Mouse (Mus musculus): ENCODE data around the gene Cyp2c55. TPM values are rescaled to one million over a fixed set of nuclear protein-coding genes. Genes with fewer than 3 reads are reported as not detected.

The Cyp2c55 gene
- polyA plus RNA-seq, 1 experiment from 2014 or later, result not detected

Small RNA genes within 50 kb of the gene (microRNA-seq; reads per million reads assigned to microRNA genes)
- gene Gm23800, result not detected

Other genes starting within 250 kb of the Cyp2c55 start
- 10.0 and 11.1 TPM in 2 replicates for gene Noc3l, start 187.8 kb upstream of the Cyp2c55 start, polyA plus RNA-seq (2016; fragmentation: Nextera tagmentation; extraction: Ambion mirVana)
- gene Tbc1d12, start 170.4 kb upstream of the Cyp2c55 start, polyA plus RNA-seq (2016; fragmentation: Nextera tagmentation; extraction: Ambion mirVana), result 3.2 and 3.6 TPM in 2 replicates
- 70.2 and 86.4 TPM in 2 replicates for gene Hells, start 76.1 kb upstream of the Cyp2c55 start, polyA plus RNA-seq (2016; fragmentation: Nextera tagmentation; extraction: Ambion mirVana)
- not detected in 2 replicates for gene Cyp2c65, start 54.0 kb downstream of the Cyp2c55 start, polyA plus RNA-seq (2016; fragmentation: Nextera tagmentation; extraction: Ambion mirVana)
- gene Cyp2c66, start 106.9 kb downstream of the Cyp2c55 start, polyA plus RNA-seq (2016; fragmentation: Nextera tagmentation; extraction: Ambion mirVana), result not detected in 2 replicates